15 mouse cellular contexts compared by ENCODE assay signal in the genomic region with DNA sequence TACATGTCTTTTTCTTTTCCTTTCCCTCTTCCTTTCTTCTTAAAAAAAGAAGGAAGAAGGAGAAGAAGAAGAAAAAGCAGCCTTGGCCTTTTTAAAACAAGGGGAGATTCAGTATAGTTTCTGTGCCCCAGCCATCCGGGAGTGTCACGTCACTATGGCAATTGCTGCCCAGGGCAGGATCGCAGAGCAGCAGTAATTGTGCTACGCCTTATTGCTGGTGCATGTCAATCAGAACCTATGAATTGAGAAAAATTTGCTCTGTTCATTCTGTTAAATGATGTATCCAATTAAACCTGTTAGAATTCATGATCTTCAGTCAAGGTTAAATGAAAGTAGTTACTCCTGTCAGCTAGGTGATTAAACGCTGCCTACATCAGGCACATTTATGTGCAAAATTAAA.
"Had no signal": no experiment of that assay in that cellular context is flagged by ENCODE, and none has a peak within 500 bp of the region (broad histone marks: within the 10 kb centered on the region; RNA-seq: fewer than 3 reads in every experiment).

No protein-coding gene starts in this region.

- H3K27me3 ChIP-seq: stomach, embryonic 15.5 days had no signal

- H3K9me3 ChIP-seq: megakaryocyte, embryonic 14.5 days; midbrain, embryonic 13.5 days; neural tube, embryonic 12.5 days; stomach, embryonic 15.5 days had no signal

- DNase-seq: lung, adult 18-20 months; lung, embryonic 14.5 days; lung, postnatal 10 days; lung, postnatal 4 days; right cerebral cortex, postnatal 14 days; thymus, adult 18-20 months; thymus, postnatal 14 days; thymus, postnatal 36 days had no signal

- H3K27ac ChIP-seq: liver, embryonic 14.5 days; midbrain, embryonic 13.5 days; neural tube, embryonic 12.5 days; stomach, embryonic 15.5 days had no signal

- H3K4me3 ChIP-seq: megakaryocyte, embryonic 14.5 days; midbrain, embryonic 13.5 days; neural tube, embryonic 12.5 days; stomach, embryonic 15.5 days had no signal

- H3K4me2 ChIP-seq: lung, embryonic 14.5 days; midbrain, embryonic 11.5 days; midbrain, embryonic 13.5 days; neural tube, embryonic 12.5 days; stomach, embryonic 15.5 days had no signal

- ATAC-seq: midbrain, embryonic 13.5 days; midbrain, embryonic 16.5 days had no signal

- H3K4me1 ChIP-seq: neural tube, embryonic 12.5 days; stomach, embryonic 15.5 days had no signal

- H3K9ac ChIP-seq: liver, embryonic 14.5 days; lung, embryonic 14.5 days; midbrain, embryonic 13.5 days; neural tube, embryonic 12.5 days; stomach, embryonic 15.5 days had no signal

- H3K36me3 ChIP-seq: midbrain, embryonic 13.5 days; neural tube, embryonic 12.5 days; stomach, embryonic 15.5 days had no signal
